Mouse (Mus musculus) lung, postnatal 0 days (tissue): ENCODE measurements around the gene Nfic. TPM values are rescaled to one million over a fixed set of nuclear protein-coding genes. Genes with fewer than 3 reads are reported as not detected.

Experiments
- ATAC-seq: fragments of 200-750 bp; cut with Nextera tagmentation; 2 replicates; pipeline ENCODE4 v1.8.0; 2017; ENCODE audit warnings: moderate library complexity
- DNase-seq: peaks from one replicate; pipeline ENCODE4 v3.0.0-alpha.2; 2016; ENCODE audit warnings: low spot score
- H3K27ac ChIP-seq: fragments of 300-500 bp; sonication (generic); 2 replicates; pipeline ENCODE4 v1.5.1; 2014; ENCODE audit warnings: antibody characterized with exemption, mild to moderate bottlenecking, low read length, mixed read lengths
- H3K27me3 ChIP-seq: fragments of 300-500 bp; sonication (generic); replicated peaks from 2 replicates; pipeline ENCODE4 v1.6.1; 2014; ENCODE audit warnings: low read length, mixed read lengths; ENCODE audit not compliant: insufficient read depth
- H3K36me3 ChIP-seq: fragments of 300-500 bp; sonication (generic); 2 replicates; pipeline ENCODE4 v1.6.1; 2014; ENCODE audit warnings: low read length, mixed read lengths; ENCODE audit not compliant: insufficient read depth
- H3K4me1 ChIP-seq: fragments of 300-500 bp; sonication (generic); 2 replicates; pipeline ENCODE4 v1.6.1; 2014; ENCODE audit warnings: antibody characterized with exemption, low read depth, low read length, mixed read lengths; ENCODE audit not compliant: insufficient read depth
- H3K4me2 ChIP-seq: fragments of 300-500 bp; sonication (generic); replicated peaks from 2 replicates; pipeline ENCODE4 v1.6.1; 2014; ENCODE audit warnings: low read depth, mild to moderate bottlenecking, low read length, moderate library complexity, mixed read lengths
- H3K4me3 ChIP-seq: fragments of 300-500 bp; sonication (generic); 2 replicates; pipeline ENCODE4 v1.5.1; 2014; ENCODE audit warnings: low read depth, low read length
- H3K9ac ChIP-seq: fragments of 300-500 bp; sonication (generic); replicated peaks from 2 replicates; pipeline ENCODE4 v1.6.1; 2014; ENCODE audit warnings: low read depth, mild to moderate bottlenecking
- H3K9me3 ChIP-seq: fragments of 300-500 bp; sonication (generic); 2 replicates; pipeline ENCODE4 v1.6.1; 2016; ENCODE audit warnings: low read length, mixed read lengths
- CTCF ChIP-seq: IDR thresholded peaks from 2 replicates; pipeline ENCODE4 v1.5.1; 2016; ENCODE audit warnings: antibody characterized with exemption, mild to moderate bottlenecking
- EP300 ChIP-seq: IDR thresholded peaks from 2 replicates; pipeline ENCODE4 v1.6.1; 2016; ENCODE audit warnings: antibody characterized with exemption, mild to moderate bottlenecking, control low read depth
- WGBS: fragments of 180-500 bp; shearing (Covaris S2); extraction: QIAGEN DNeasy Blood & Tissue Kit; methylation state at CpG from one replicate; pipeline ENCODE4 v1.1.7; 2014; 5-methylcytosine and 5-hydroxymethylcytosine counted together
- polyA plus RNA-seq: library from polyadenylated mRNA; unstranded; fragments of >200 nt; fragmentation: Nextera tagmentation; extraction: Ambion mirVana; gene quantifications from 2 replicates; pipeline ENCODE4 v1.2.1, GENCODE M21; 2015

Gene Nfic
- polyA plus RNA-seq, 1 experiment from 2014 or later: 73.6 TPM

GRCm38 (mm10) chr10:81463531-81463930, 8.1 kb upstream of the Nfic start:
- no peak overlapping the region for H3K9ac ChIP-seq
- DNase-seq: no peak
- no peak overlapping the region for H3K27ac ChIP-seq
- H3K27me3 ChIP-seq: peaks cover 24% of the 10 kb centered on the region
- H3K4me1 ChIP-seq: no peaks in the 10 kb centered on the region
- TF ChIP-seq CTCF (no peak), EP300 (no peak)
- no peak for ATAC-seq
- no peaks in the 10 kb centered on the region for H3K9me3 ChIP-seq
- H3K36me3 ChIP-seq: no peaks in the 10 kb centered on the region
- 64% methylated on average over 4 of the region's 4 CpGs for WGBS
- H3K4me3 ChIP-seq: no peak overlapping the region
- no peak overlapping the region for H3K4me2 ChIP-seq

GRCm38 (mm10) chr10:81462917-81463316, 7.5 kb upstream of the Nfic start:
- Histone ChIP-seq H3K4me3 (no peak overlapping the region), H3K4me1 (no peaks in the 10 kb centered on the region), H3K9ac (no peak overlapping the region), H3K4me2 (no peak overlapping the region), H3K27me3 (peaks cover 24% of the 10 kb centered on the region), H3K36me3 (no peaks in the 10 kb centered on the region), H3K27ac (no peak overlapping the region), H3K9me3 (no peaks in the 10 kb centered on the region)
- ATAC-seq: no peak
- no peak for TF ChIP-seq EP300
- no peak for TF ChIP-seq CTCF
- 71% methylated on average over 7 of the region's 7 CpGs for WGBS
- DNase-seq: no peak

- no peak overlapping the region for H3K9ac ChIP-seq
- no peak for DNase-seq
- no peak overlapping the region for H3K27ac ChIP-seq
- no peak overlapping the region for H3K4me3 ChIP-seq
- peaks cover 24% of the 10 kb centered on the region for H3K27me3 ChIP-seq
- no peak for TF ChIP-seq EP300
- no peak for TF ChIP-seq CTCF
- no peak for ATAC-seq
- no peaks in the 10 kb centered on the region for H3K9me3 ChIP-seq
- H3K4me1 ChIP-seq: no peaks in the 10 kb centered on the region
- WGBS: 34% methylated on average over 7 of the region's 7 CpGs
- no peak overlapping the region; the same call in 1 of the 2 replicates for H3K4me2 ChIP-seq
- no peaks in the 10 kb centered on the region for H3K36me3 ChIP-seq
Observed at GRCm38 (mm10) chr10:81462415-81462804, 7.0 kb upstream of the Nfic start.

GRCm38 (mm10) chr10:81461673-81462414, 6.4 kb upstream of the Nfic start:
- no peak for ATAC-seq
- TF ChIP-seq EP300 (no peak), CTCF (no peak)
- no peaks in the 10 kb centered on the region for H3K9me3 ChIP-seq
- WGBS: 7% methylated on average over 16 of the region's 16 CpGs
- H3K9ac ChIP-seq: no peak overlapping the region
- H3K36me3 ChIP-seq: no peaks in the 10 kb centered on the region
- H3K4me1 ChIP-seq: no peaks in the 10 kb centered on the region
- peaks cover 24% of the 10 kb centered on the region for H3K27me3 ChIP-seq
- H3K4me2 ChIP-seq: peak overlapping the region; percentile 30; the same call in 1 of the 2 replicates
- no peak overlapping the region for H3K27ac ChIP-seq
- H3K4me3 ChIP-seq: 0 out of 2 replicates have a peak overlapping the region, but pooled peaks have one; percentile 5
- no peak for DNase-seq

- no peaks in the 10 kb centered on the region for H3K36me3 ChIP-seq
- no peak for ATAC-seq
- H3K9ac ChIP-seq: no peak overlapping the region
- H3K4me3 ChIP-seq: no peak overlapping the region
- no peaks in the 10 kb centered on the region for H3K9me3 ChIP-seq
- no peak for DNase-seq
- TF ChIP-seq EP300 (no peak), CTCF (no peak)
- peaks cover 24% of the 10 kb centered on the region for H3K27me3 ChIP-seq
- H3K27ac ChIP-seq: no peak overlapping the region
- no peak overlapping the region for H3K4me2 ChIP-seq
- 36% methylated on average over 11 of the region's 11 CpGs for WGBS
- no peaks in the 10 kb centered on the region for H3K4me1 ChIP-seq
Observed at GRCm38 (mm10) chr10:81460951-81461350, 5.5 kb upstream of the Nfic start.

GRCm38 (mm10) chr10:81460471-81460870, 5.0 kb upstream of the Nfic start:
- H3K36me3 ChIP-seq: no peaks in the 10 kb centered on the region
- no peak overlapping the region for H3K9ac ChIP-seq
- 26% methylated on average over 20 of the region's 20 CpGs for WGBS
- no peak overlapping the region for H3K4me3 ChIP-seq
- H3K4me2 ChIP-seq: no peak overlapping the region
- TF ChIP-seq EP300: no peak
- TF ChIP-seq CTCF: no peak
- peaks cover 27% of the 10 kb centered on the region for H3K27me3 ChIP-seq
- no peaks in the 10 kb centered on the region for H3K4me1 ChIP-seq
- no peak for DNase-seq
- no peak overlapping the region for H3K27ac ChIP-seq
- H3K9me3 ChIP-seq: no peaks in the 10 kb centered on the region
- ATAC-seq: no peak
